Mouse (Mus musculus): ENCODE measurements at regions not wholly inside any gene's neighbourhood (a gene's known extent, or its start where the extent isn't known, plus 50 kb on each side); places are given as distances from the start of the nearest gene placed in this dataset.

- no peaks in the 10 kb centered on the region for H3K36me3 ChIP-seq (ENCODE audit: insufficient read depth, low read length)
- no peaks in the 10 kb centered on the region for H3K9me3 ChIP-seq (ENCODE audit: low read length)
- H3K4me1 ChIP-seq (replicated peaks; ENCODE audit: low read depth, low read length) = peaks cover 26% of the 10 kb centered on the region
- H3K27me3 ChIP-seq (ENCODE audit: insufficient read depth, low read length) = no peaks in the 10 kb centered on the region
- peak; percentile 52; the same call in 1 of the 2 replicates for TF ChIP-seq NANOG (IDR thresholded peaks at IDR 0.05; ENCODE audit: borderline replicate concordance, low read length)
- TF ChIP-seq POU5F1 (IDR thresholded peaks at IDR 0.05; ENCODE audit: borderline replicate concordance, low read length) = no peak
- no peak for TF ChIP-seq CTCF (conservative IDR thresholded peaks at IDR 0.05; ENCODE audit: low read length)
- H3K4me3 ChIP-seq (replicated peaks; ENCODE audit: low read length) = no peak overlapping the region
Observed at GRCm38 (mm10) chr6:44210901-44211300, 544.8 kb upstream of the Tpk1 start.

- TF ChIP-seq CTCF (conservative IDR thresholded peaks at IDR 0.05; ENCODE audit: low read length) (no peak), NANOG (IDR thresholded peaks at IDR 0.05; ENCODE audit: borderline replicate concordance, low read length) (peak; percentile 85)
- H3K4me3 ChIP-seq (replicated peaks; ENCODE audit: low read length) = peak overlapping the region; percentile 53; the same call in 1 of the 2 replicates
- peaks cover 27% of the 10 kb centered on the region for H3K4me1 ChIP-seq (replicated peaks; ENCODE audit: low read depth, low read length)
- no peaks in the 10 kb centered on the region for H3K36me3 ChIP-seq (ENCODE audit: insufficient read depth, low read length)
- no peaks in the 10 kb centered on the region for H3K27me3 ChIP-seq (ENCODE audit: insufficient read depth, low read length)
- H3K9me3 ChIP-seq (ENCODE audit: low read length) = no peaks in the 10 kb centered on the region
Observed at GRCm38 (mm10) chr6:44204477-44204876, 538.4 kb upstream of the Tpk1 start.

- H3K36me3 ChIP-seq (ENCODE audit: insufficient read depth, low read length) = no peaks in the 10 kb centered on the region
- peaks cover 25% of the 10 kb centered on the region for H3K4me1 ChIP-seq (replicated peaks; ENCODE audit: low read depth, low read length)
- H3K27me3 ChIP-seq (ENCODE audit: insufficient read depth, low read length) = no peaks in the 10 kb centered on the region
- H3K4me3 ChIP-seq (replicated peaks; ENCODE audit: low read length) = no peak overlapping the region
- TF ChIP-seq CTCF (conservative IDR thresholded peaks at IDR 0.05; ENCODE audit: low read length) (no peak), NANOG (IDR thresholded peaks at IDR 0.05; ENCODE audit: borderline replicate concordance, low read length) (no peak), POU5F1 (IDR thresholded peaks at IDR 0.05; ENCODE audit: borderline replicate concordance, low read length) (no peak)
- H3K9me3 ChIP-seq (ENCODE audit: low read length) = no peaks in the 10 kb centered on the region
Observed at GRCm38 (mm10) chr6:44203831-44204230, 537.8 kb upstream of the Tpk1 start.

GRCm38 (mm10) chr6:44179927-44180326 is 513.8 kb upstream of the Tpk1 start:
- H3K4me1 ChIP-seq (replicated peaks; ENCODE audit: low read depth, low read length) = no peaks in the 10 kb centered on the region
- H3K9me3 ChIP-seq (ENCODE audit: low read length) = peaks cover 15% of the 10 kb centered on the region
- TF ChIP-seq CTCF (conservative IDR thresholded peaks at IDR 0.05; ENCODE audit: low read length) = no peak
- no peak for TF ChIP-seq POU5F1 (IDR thresholded peaks at IDR 0.05; ENCODE audit: borderline replicate concordance, low read length)
- TF ChIP-seq NANOG (IDR thresholded peaks at IDR 0.05; ENCODE audit: borderline replicate concordance, low read length) = no peak
- no peaks in the 10 kb centered on the region for H3K36me3 ChIP-seq (ENCODE audit: insufficient read depth, low read length)
- H3K4me3 ChIP-seq (replicated peaks; ENCODE audit: low read length) = no peak overlapping the region
- H3K27me3 ChIP-seq (ENCODE audit: insufficient read depth, low read length) = no peaks in the 10 kb centered on the region
